Mouse (Mus musculus): Measurements from ENCODE around the gene Rad17.
A peak's percentile ranks its signal among the peaks of the same experiment; 100 is the strongest.

- TF ChIP-seq CTCF (IDR thresholded peaks at IDR 0.05; ENCODE audit: low read depth, low read length) (peak; percentile 66), POLR2AphosphoS5 (IDR thresholded peaks at IDR 0.05; ENCODE audit: insufficient replicate concordance, low read depth, low read length) (no peak), GATA2 (IDR thresholded peaks at IDR 0.05; ENCODE audit: borderline replicate concordance, low read depth, low read length) (no peak), GATA1 (IDR thresholded peaks at IDR 0.05; ENCODE audit: borderline replicate concordance, low read length) (no peak)
Measured at GRCm38 (mm10) chr13:100684355-100684754, 33.5 kb upstream of the Rad17 start.
